Mouse (Mus musculus) gastrocnemius, adult 2 months (tissue): ENCODE data around the gene Col8a2. TPM values are rescaled to one million over a fixed set of nuclear protein-coding genes. Genes with fewer than 3 reads are reported as not detected.
A peak's percentile ranks its signal among the peaks of the same experiment; 100 is the strongest.

Experiments used
- DNase-seq: peaks from one replicate; pipeline ENCODE4 v3.0.0; 2022
- H3K27ac ChIP-seq: fragments of 200-600 bp; 2 replicates; pipeline ENCODE4 v1.8.1; 2022; ENCODE audit warnings: mild to moderate bottlenecking
- H3K4me3 ChIP-seq: fragments of 200-600 bp; 2 replicates; pipeline ENCODE4 v1.8.1; 2022; ENCODE audit warnings: mild to moderate bottlenecking, moderate library complexity
- CTCF ChIP-seq: fragments of 200-600 bp; IDR thresholded peaks from 2 replicates; pipeline ENCODE4 v1.8.1; 2022; ENCODE audit warnings: antibody characterized with exemption, mild to moderate bottlenecking, moderate library complexity
- intact Hi-C: fragments of 180-260 bp; cut with DNase I; formaldehyde crosslinking; loops from one replicate; pipeline ENCODE4 v1.15.1; 2025
- total RNA-seq, 2 experiments: library from RNA; stranded (reverse); gene quantifications; 2 replicates each; pipeline ENCODE4 v1.2.3; 2021

The Col8a2 gene
- total RNA-seq, 2 experiments from 2014 or later, result 0.74 to 6.0 TPM

GRCm38 (mm10) chr4:126310344-126310743 is 23.8 kb downstream of the Col8a2 start:
- intact Hi-C loops, result loop anchor here (1.0 to 5.0 kb wide), 2 partner anchors 32 to 128 kb away; no protein-coding TSS in a partner anchor
- H3K27ac ChIP-seq, result peak overlapping the region; percentile 76
- DNase-seq, result no peak
- TF ChIP-seq CTCF, result no peak
- no peak overlapping the region; the same call in 1 of the 2 replicates for H3K4me3 ChIP-seq

- no peak overlapping the region for H3K4me3 ChIP-seq
- intact Hi-C loops, result loop anchor here (5.0 kb wide), 1 partner anchor 129 kb away; no protein-coding TSS in a partner anchor
- no peak for TF ChIP-seq CTCF
- DNase-seq, result no peak
- H3K27ac ChIP-seq, result peak overlapping the region; percentile 76; the same call in 1 of the 2 replicates
Measured at GRCm38 (mm10) chr4:126311566-126312200, 25.1 kb downstream of the Col8a2 start.

- DNase-seq, result no peak
- peak overlapping the region; percentile 80 for H3K27ac ChIP-seq
- no peak for TF ChIP-seq CTCF
- intact Hi-C loops, result loop anchor here (5.0 kb wide), 1 partner anchor 131 kb away; no protein-coding TSS in a partner anchor
- no peak overlapping the region for H3K4me3 ChIP-seq
Measured at GRCm38 (mm10) chr4:126313202-126313601, 26.6 kb downstream of the Col8a2 start.

GRCm38 (mm10) chr4:126314393-126314792 is 27.8 kb downstream of the Col8a2 start:
- DNase-seq, result peak; percentile 83
- TF ChIP-seq CTCF, result no peak
- intact Hi-C loops, result loop anchor here (5.0 kb wide), 1 partner anchor 132 kb away; no protein-coding TSS in a partner anchor
- Histone ChIP-seq H3K4me3 (no peak overlapping the region), H3K27ac (peak overlapping the region; percentile 80)

GRCm38 (mm10) chr4:126315931-126316330 is 29.3 kb downstream of the Col8a2 start:
- Histone ChIP-seq H3K4me3 (no peak overlapping the region), H3K27ac (peak overlapping the region; percentile 63)
- intact Hi-C loops, result no loop called here
- TF ChIP-seq CTCF, result no peak
- DNase-seq, result peak; percentile 58

GRCm38 (mm10) chr4:126316443-126317040 is 29.9 kb downstream of the Col8a2 start:
- no peak for TF ChIP-seq CTCF
- Histone ChIP-seq H3K27ac (peak overlapping the region; percentile 63), H3K4me3 (no peak overlapping the region)
- intact Hi-C loops, result no loop called here
- DNase-seq, result no peak

GRCm38 (mm10) chr4:126319806-126320205 is 33.2 kb downstream of the Col8a2 start:
- Histone ChIP-seq H3K4me3 (no peak overlapping the region), H3K27ac (no peak overlapping the region)
- TF ChIP-seq CTCF, result no peak
- intact Hi-C loops, result no loop called here
- DNase-seq, result no peak

GRCm38 (mm10) chr4:126321111-126321853 is 34.7 kb downstream of the Col8a2 start, which contains the start of gene Adprhl2:
Gene Adprhl2 (minus strand): TSS chr4:126321703.
- peak; percentile 99 for DNase-seq
- Histone ChIP-seq H3K27ac (peak within 1 kb of the TSS; percentile 95), H3K4me3 (peak within 1 kb of the TSS; percentile 85)
- no peak for TF ChIP-seq CTCF
- intact Hi-C loops, result no loop called here

GRCm38 (mm10) chr4:126321854-126322511 is 35.4 kb downstream of the Col8a2 start:
- H3K27ac ChIP-seq, result peak overlapping the region; percentile 95
- no peak for TF ChIP-seq CTCF

GRCm38 (mm10) chr4:126322646-126323045 is 36.1 kb downstream of the Col8a2 start:
- Histone ChIP-seq H3K4me3 (no peak overlapping the region), H3K27ac (no peak overlapping the region)
- intact Hi-C loops, result no loop called here
- TF ChIP-seq CTCF, result no peak
- DNase-seq, result no peak

More at GRCm38 (mm10) chr4:126321854-126322511, 35.4 kb downstream of the Col8a2 start:
- intact Hi-C loops, result no loop called here
- no peak for DNase-seq
- H3K4me3 ChIP-seq, result peak overlapping the region; percentile 85

- H3K4me3 ChIP-seq, result no peak overlapping the region; the same call in 1 of the 2 replicates
- intact Hi-C loops, result no loop called here
- TF ChIP-seq CTCF, result no peak
- no peak for DNase-seq
- H3K27ac ChIP-seq, result peak overlapping the region; percentile 16; the same call in 1 of the 2 replicates
Measured at GRCm38 (mm10) chr4:126324861-126325260, 38.3 kb downstream of the Col8a2 start.

GRCm38 (mm10) chr4:126325281-126325861 is 38.8 kb downstream of the Col8a2 start, which contains the start of gene Tekt2:
Gene Tekt2 (minus strand): TSS chr4:126325688.
- Histone ChIP-seq H3K27ac (peak within 1 kb of the TSS; percentile 24; the same call in 1 of the 2 replicates), H3K4me3 (peak within 1 kb of the TSS; percentile 32)
- no peak for TF ChIP-seq CTCF
- intact Hi-C loops, result no loop called here
- peak; percentile 53 for DNase-seq
